Mouse (Mus musculus): ENCODE data around the gene Pde4b.

- TF ChIP-seq CTCF (IDR thresholded peaks at IDR 0.05; ENCODE audit: borderline replicate concordance, control insufficient read depth, extremely low read depth, insufficient read depth, low read length, poor library complexity) (no peak), POLR2A (IDR thresholded peaks at IDR 0.05; ENCODE audit: control insufficient read depth, extremely low read depth, insufficient read depth, low read length, poor library complexity) (no peak)
Observed at GRCm38 (mm10) chr4:102584601-102585265, 497.4 kb downstream of the Pde4b start.

All from thymus, adult 2 months (tissue).